Mouse (Mus musculus) monocyte, adult 2 months (primary cell): ENCODE measurements around the gene Gm20388.

Experiments
- DNase-seq, 2 experiments: peaks; one replicate each; pipeline ENCODE4 v3.0.0; 2022; ENCODE audit warnings: low spot score in 2 of 2, low read depth in 1 of 2

Gene Gm20388

DNA sequence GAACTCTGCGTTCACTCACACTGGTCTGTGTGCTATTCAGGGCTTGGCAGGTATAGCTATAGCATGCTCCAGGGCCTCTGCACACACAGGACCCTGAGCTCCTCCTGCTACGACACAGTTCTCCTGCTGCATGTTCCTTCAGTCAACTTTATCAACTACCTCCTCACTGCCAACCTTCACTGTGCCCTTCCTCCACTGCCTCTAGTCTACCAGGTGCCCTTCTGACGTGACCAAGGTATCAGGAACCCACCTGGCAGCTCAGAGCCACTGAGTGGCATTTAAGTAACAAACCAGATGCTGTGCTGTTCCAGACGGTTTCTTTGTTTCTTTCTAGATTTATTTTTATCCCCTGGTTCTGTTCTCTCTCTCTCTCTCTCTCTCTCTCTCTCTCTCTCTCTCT, 2796.5 kb downstream of the Gm20388 start:
- DNase-seq, result no peak

DNA sequence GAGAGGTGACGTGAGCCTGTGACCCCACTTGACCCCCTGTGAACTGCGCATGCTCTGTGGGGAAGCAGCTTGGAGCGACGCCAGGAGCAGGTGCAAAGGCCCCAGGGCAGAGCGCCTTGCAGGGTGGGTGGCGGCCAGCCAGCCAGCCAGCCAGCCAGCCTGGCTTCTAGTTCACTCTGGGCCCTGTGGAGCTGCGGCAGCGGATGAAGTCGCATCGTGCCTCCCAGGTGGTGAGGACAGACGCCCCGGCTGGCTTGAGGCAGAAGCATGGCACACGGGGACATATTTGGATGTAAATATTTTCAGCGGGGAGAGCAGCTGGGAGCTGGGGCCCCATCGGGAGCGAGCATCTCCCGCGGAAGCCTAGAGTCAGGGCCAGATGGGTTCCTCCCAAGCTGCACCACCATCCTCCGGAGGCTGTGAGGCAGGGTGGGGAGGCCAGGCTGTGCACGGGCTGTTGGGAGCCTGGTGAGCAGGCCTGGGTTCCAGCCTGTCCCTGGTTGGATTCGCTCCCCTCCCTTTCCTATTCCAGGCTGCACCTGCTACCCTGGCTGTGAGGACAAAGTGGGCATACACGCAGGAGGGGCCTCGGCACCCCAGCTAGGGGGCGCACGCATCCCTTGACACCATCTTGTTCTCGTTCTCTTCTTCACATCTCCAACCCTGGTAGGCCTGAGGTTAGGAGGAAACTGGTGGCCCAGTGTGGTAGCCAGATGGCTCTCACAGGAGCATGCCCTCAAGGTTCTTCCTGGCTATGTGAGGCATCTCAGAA, 2798.9 kb downstream of the Gm20388 start:
- DNase-seq, result no peak

GRCm38 (mm10) chr8:122711480-122711879, 2800.8 kb downstream of the Gm20388 start:
- DNase-seq, result no peak

DNA sequence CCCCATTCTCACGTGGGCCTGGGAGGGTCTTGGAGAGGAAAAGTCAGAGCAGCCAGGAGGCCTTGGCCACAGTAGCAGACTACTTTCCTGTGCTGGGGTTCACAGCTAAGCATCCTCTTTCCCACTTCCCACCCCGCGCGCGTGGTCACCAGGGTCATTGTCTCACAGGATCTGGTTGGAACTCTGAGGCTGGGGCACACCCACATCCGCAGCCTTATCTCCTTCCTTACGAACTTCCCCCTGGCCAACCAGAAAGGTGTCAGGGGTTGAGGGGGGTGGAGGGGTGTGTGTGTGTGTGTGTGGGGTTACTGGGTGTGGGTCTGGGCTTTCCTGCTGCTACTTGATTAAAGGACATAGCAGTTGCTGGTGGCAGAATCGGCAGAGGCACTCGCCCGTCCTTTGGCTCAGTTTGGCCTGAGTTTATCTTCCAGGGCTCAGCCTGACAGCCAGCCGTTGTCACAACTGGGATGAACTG, 2801.3 kb downstream of the Gm20388 start:
- no peak for DNase-seq

DNA sequence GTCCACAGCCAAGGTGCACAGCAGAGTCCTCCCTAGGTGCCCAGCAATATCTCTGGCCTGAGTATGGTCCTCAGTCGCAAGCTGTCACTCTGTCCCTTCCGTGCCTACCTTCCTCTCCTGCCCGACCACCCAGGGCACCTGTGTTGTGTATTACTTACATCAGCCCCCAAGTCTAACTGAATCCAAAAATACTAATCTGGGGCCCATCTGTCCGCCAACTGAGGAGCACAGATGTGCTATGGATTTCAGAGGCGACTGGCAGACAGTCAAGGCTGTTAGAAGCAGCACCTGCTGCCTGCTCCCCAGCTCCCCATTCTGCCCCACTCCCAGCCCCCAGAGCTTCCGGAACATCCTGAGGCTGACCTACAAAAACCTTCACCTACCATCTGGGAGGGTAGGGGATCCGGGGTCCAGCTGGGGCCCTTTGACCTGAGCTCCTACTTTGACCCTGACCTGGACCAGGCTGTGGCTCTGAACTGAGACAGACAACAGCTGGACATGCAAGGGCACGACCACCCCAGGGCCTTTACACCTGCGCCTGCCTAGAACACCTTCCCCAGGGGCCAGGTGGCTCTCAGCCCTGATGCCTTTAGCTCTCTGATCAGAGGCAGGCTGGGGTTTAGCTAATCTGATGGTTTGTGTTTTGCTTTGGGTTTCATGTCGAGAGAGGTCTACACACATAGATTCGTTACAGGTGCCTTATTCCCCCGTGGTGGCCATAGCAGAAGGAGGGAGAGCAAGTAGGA, 2801.9 kb downstream of the Gm20388 start:
- no peak for DNase-seq

GRCm38 (mm10) chr8:122713157-122713518, 2802.5 kb downstream of the Gm20388 start:
- DNase-seq, result no peak

DNA sequence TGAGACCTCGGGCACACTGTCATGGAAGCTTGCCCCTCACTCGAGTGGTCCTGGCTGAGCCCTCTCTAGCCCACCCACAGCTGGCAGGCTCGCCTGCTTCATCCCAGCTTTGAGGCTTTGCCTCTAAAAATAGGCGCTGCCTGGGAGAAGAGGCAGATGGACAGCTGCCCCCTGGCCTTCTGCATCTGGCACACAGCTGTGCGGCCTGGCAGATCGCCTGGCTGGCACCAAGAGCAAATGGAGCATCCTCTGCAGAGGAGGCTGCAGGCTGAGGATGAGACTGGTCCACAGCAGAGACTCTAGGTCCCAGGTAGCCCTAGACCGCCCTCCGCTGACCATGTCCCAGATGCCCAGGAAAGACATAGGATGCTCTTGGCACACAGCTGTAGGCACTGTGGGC, 2805.9 kb downstream of the Gm20388 start:
- no peak for DNase-seq

- DNase-seq, result no peak
Observed at GRCm38 (mm10) chr8:122717869-122718509, 2807.3 kb downstream of the Gm20388 start.

DNA sequence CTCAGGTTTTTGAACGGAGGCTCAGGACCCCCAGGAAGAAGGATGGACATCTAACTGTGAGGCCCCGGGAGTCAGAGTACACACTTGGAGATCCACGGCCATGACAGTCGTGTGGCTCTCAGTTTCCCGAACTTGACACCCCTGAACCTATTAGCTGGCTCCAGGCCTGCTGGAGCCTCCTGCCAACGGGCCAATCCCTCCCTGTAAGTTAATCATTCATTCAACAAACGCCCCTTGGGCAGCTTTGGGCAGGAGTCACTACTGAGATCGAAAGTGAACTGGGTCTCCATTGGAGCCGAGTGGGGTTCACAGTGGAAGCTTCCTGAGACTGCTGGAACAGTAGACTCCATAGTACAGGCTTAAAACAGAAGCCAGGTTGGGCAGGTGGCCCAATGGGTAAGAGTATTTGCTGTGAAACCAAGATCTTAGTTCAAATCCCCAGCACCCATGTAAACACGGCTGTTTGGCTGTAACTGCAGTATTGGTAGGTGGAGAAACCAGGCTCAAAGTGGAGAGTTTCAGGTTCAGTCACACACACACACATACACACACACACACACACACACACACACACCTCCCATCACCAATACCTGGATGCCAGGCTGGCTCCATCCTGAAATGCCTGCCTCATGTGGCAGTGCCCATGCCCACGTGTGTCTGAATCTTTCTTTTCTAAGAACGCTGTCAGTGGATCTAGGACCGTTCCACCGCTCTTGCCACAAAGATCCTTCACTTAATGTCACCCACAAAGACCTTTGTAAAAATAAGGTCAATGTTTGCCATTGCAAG, 2808.3 kb downstream of the Gm20388 start:
- no peak for DNase-seq

GRCm38 (mm10) chr8:122719500-122720065, 2808.9 kb downstream of the Gm20388 start:
- DNase-seq, result no peak

DNA sequence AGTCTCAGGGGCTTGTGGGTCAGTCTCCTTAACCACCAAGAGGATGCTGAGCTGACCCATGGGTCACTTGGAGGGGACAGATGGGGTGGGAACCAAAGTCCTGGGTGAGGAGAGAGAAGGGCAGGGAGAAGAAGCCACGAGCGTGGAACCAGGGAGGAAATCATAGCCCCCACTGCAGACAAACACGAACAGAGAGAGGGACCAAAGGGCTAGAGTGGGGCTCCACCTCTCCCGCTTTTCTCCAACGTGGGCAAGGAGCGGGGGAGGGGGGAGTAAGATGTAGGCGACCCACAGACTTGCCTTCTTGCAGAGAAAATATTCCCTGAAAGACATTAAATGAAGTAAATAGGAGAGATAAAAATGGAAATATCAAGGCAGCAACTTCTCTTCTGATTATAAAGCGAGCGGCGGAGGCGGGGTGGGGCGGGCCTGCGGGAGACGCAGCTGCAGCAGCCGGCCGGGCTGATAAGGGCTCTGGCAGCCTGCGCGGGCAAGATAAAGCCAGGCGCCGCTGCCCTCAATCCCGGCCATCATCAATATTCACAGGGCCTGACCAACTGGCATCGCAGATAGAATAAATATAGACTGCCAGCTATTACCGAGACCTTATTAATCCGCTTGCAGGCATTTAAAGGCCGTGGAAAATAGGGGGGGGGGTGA, 2809.6 kb downstream of the Gm20388 start:
- no peak for DNase-seq

GRCm38 (mm10) chr8:122720811-122721640, 2810.4 kb downstream of the Gm20388 start:
- DNase-seq, result no peak

- no peak for DNase-seq
Observed at GRCm38 (mm10) chr8:122725187-122725586, 2814.5 kb downstream of the Gm20388 start.

DNA sequence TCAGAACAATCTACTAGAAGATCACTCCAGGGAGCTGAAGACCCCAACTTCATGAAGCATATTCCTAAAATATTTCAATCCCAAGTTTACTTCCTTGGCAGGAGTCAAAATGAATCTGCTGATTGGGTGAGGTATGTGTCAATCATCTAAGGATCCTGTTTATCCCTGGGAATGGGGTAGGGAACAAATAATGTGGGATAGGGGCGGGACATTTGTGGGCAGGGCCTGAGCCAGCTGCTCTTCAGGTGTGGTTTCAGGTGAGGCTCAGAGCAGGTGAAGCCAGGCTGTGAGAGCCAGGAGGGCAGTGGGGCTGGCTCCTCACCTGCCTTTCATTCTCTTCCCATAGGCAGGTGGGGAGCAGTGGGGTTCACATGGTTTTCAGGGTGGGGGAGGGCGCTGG, 2816.1 kb downstream of the Gm20388 start:
- DNase-seq, result no peak

DNA sequence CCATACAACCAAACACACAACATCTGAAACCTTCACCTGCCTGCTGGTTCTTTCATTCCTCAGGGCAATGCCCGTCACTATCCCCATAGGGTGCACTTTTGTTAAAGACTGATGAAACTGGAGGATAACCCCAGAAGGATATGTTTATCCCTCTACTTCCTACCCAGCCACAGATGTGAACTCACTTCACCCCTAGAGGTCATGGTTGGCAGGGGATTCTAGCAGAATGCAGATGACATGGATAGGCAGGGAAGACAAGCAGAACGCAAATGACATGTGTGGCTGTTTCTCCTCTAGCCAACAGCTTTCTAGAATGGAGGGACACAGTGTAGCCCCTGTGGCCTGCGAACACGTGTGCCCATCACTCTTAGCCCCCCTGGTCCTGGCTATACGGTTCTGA, 2816.8 kb downstream of the Gm20388 start:
- no peak for DNase-seq

- DNase-seq, result no peak
Observed at GRCm38 (mm10) chr8:122728630-122729029, 2818.0 kb downstream of the Gm20388 start.

DNA sequence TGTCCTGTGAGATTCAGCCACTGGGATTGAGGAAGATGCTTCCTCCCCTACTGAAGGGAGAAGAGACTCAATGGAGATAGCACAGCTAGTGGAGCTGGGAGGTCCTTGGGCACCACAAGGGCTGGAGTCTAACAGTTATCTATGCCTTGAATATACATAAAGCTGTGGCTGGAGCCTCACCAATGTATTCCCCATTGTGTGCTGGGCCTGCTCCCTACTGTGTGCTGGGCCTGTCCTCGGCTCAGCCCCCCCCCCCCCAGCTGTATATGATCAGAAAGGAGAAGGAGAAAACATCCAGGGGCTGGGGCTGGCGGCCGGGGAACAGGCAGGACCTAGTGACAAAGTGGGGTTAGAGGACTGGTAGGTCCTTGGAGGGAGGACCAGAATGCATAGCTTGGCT, 2824.5 kb downstream of the Gm20388 start:
- DNase-seq, result no peak

- no peak for DNase-seq
Observed at GRCm38 (mm10) chr8:122735542-122736473, 2825.2 kb downstream of the Gm20388 start.
